Mouse (Mus musculus) embryonic facial prominence, embryonic 11.5 days (tissue): Measurements from ENCODE around the gene Snx29. TPM values are rescaled to one million over a fixed set of nuclear protein-coding genes. Genes with fewer than 3 reads are reported as not detected.
"Not testable (repeated sequence)": the region's sequence is repeated elsewhere in the genome, so short reads cannot be mapped to it uniquely, and the experiment has no call there.

Source experiments
- ATAC-seq: fragments of 200-750 bp; cut with Nextera tagmentation; replicated peaks from 2 replicates; pipeline ENCODE4 v1.8.0; 2017; ENCODE audit warnings: low read depth; ENCODE audit not compliant: insufficient number of reproducible peaks, low FRiP score, low TSS enrichment
- DNase-seq: peaks from one replicate; pipeline ENCODE4 v3.0.0-alpha.2; 2015; ENCODE audit warnings: low spot score
- H3K27ac ChIP-seq: fragments of 300-500 bp; sonication (generic); replicated peaks from 2 replicates; pipeline ENCODE4 v1.5.1; 2014; ENCODE audit warnings: mild to moderate bottlenecking, low read depth, low read length, control low read depth
- H3K27me3 ChIP-seq: fragments of 300-500 bp; sonication (generic); 2 replicates; pipeline ENCODE4 v1.6.1; 2014; ENCODE audit warnings: mild to moderate bottlenecking, low read length, moderate library complexity, mixed read lengths; ENCODE audit not compliant: control insufficient read depth, insufficient read depth
- H3K36me3 ChIP-seq: fragments of 300-500 bp; sonication (generic); replicated peaks from 2 replicates; pipeline ENCODE4 v1.6.1; 2014; ENCODE audit warnings: low read depth, mild to moderate bottlenecking, low read length, moderate library complexity, mixed read lengths; ENCODE audit not compliant: control insufficient read depth, insufficient read depth
- H3K4me1 ChIP-seq: fragments of 300-500 bp; sonication (generic); 2 replicates; pipeline ENCODE4 v1.6.1; 2014; ENCODE audit warnings: low read length, mixed read lengths; ENCODE audit not compliant: control insufficient read depth, insufficient read depth
- H3K4me2 ChIP-seq: fragments of 300-500 bp; sonication (generic); 2 replicates; pipeline ENCODE4 v1.6.1; 2014; ENCODE audit warnings: low read depth, mild to moderate bottlenecking, control low read depth, low read length, moderate library complexity
- H3K4me3 ChIP-seq: fragments of 300-500 bp; sonication (generic); 2 replicates; pipeline ENCODE4 v1.5.1; 2014; ENCODE audit warnings: low read depth, low read length, control low read depth
- H3K9ac ChIP-seq: fragments of 300-500 bp; sonication (generic); replicated peaks from 2 replicates; pipeline ENCODE4 v1.6.1; 2014; ENCODE audit warnings: mild to moderate bottlenecking, control low read depth, low read length
- H3K9me3 ChIP-seq: fragments of 300-500 bp; sonication (generic); replicated peaks from 2 replicates; pipeline ENCODE4 v1.6.1; 2016; ENCODE audit warnings: mild to moderate bottlenecking, low read length, inconsistent platforms, mixed read lengths; ENCODE audit not compliant: control insufficient read depth
- WGBS: fragments of 180-500 bp; shearing (Covaris S2); extraction: QIAGEN DNeasy Blood & Tissue Kit; methylation state at CpG from one replicate; pipeline ENCODE4 v1.1.7; 2014; 5-methylcytosine and 5-hydroxymethylcytosine counted together
- polyA plus RNA-seq: library from polyadenylated mRNA; unstranded; fragments of >200 nt; fragmentation: Nextera tagmentation; extraction: Ambion mirVana; gene quantifications from 2 replicates; pipeline ENCODE4 v1.2.1, GENCODE M21; 2014

Snx29 gene
- polyA plus RNA-seq, 1 experiment from 2014 or later = 7.0 TPM

- H3K27me3 ChIP-seq, H3K27ac ChIP-seq, H3K4me1 ChIP-seq, H3K9ac ChIP-seq, H3K36me3 ChIP-seq, H3K4me2 ChIP-seq, ATAC-seq, H3K9me3 ChIP-seq, DNase-seq, H3K4me3 ChIP-seq: not testable (repeated sequence)
- 65% methylated on average over 1 of the region's 1 CpGs for WGBS
Observed at GRCm38 (mm10) chr16:11297700-11298099, 25.0 kb upstream of the Snx29 start.

- ATAC-seq = no peak
- Histone ChIP-seq H3K9me3 (no peaks in the 10 kb centered on the region), H3K9ac (no peak overlapping the region), H3K27me3 (no peaks in the 10 kb centered on the region), H3K27ac (no peak overlapping the region), H3K4me3 (no peak overlapping the region), H3K4me1 (no peaks in the 10 kb centered on the region), H3K4me2 (no peak overlapping the region), H3K36me3 (no peaks in the 10 kb centered on the region)
- DNase-seq = no peak
Observed at GRCm38 (mm10) chr16:11303741-11304140, 19.0 kb upstream of the Snx29 start.

- WGBS = 87% methylated on average over 2 of the region's 2 CpGs
Observed at GRCm38 (mm10) chr16:11305531-11305930, 17.2 kb upstream of the Snx29 start.

GRCm38 (mm10) chr16:11313512-11313911 lies 9.2 kb upstream of the Snx29 start, which contains the start of gene Tnfrsf17:
TSS of gene Tnfrsf17 (plus strand) at chr16:11313812.
- 73% methylated on average over 7 of the region's 7 CpGs for WGBS
- Histone ChIP-seq H3K4me1 (no peaks in the 10 kb centered on the region), H3K9ac (no peak within 1 kb of the TSS), H3K27me3 (no peaks in the 10 kb centered on the region), H3K4me3 (no peak within 1 kb of the TSS), H3K36me3 (no peaks in the 10 kb centered on the region), H3K4me2 (no peak within 1 kb of the TSS), H3K9me3 (no peaks in the 10 kb centered on the region), H3K27ac (no peak within 1 kb of the TSS)
- DNase-seq (no peak), ATAC-seq (no peak)

More at GRCm38 (mm10) chr16:11305531-11305930, 17.2 kb upstream of the Snx29 start:
- H3K4me2 ChIP-seq = no peak overlapping the region
- no peaks in the 10 kb centered on the region for H3K4me1 ChIP-seq
- H3K27ac ChIP-seq = no peak overlapping the region
- no peak overlapping the region for H3K4me3 ChIP-seq
- DNase-seq = no peak
- no peak for ATAC-seq
- H3K9ac ChIP-seq = no peak overlapping the region
- H3K36me3 ChIP-seq = no peaks in the 10 kb centered on the region
- H3K9me3 ChIP-seq = no peaks in the 10 kb centered on the region
- no peaks in the 10 kb centered on the region for H3K27me3 ChIP-seq

- no peak overlapping the region for H3K4me3 ChIP-seq
- no peaks in the 10 kb centered on the region for H3K27me3 ChIP-seq
- H3K4me1 ChIP-seq = no peaks in the 10 kb centered on the region
- no peaks in the 10 kb centered on the region for H3K9me3 ChIP-seq
- DNase-seq (no peak), ATAC-seq (no peak)
- H3K9ac ChIP-seq = no peak overlapping the region
- H3K27ac ChIP-seq = no peak overlapping the region
- H3K36me3 ChIP-seq = no peaks in the 10 kb centered on the region
- WGBS = 93% methylated on average over 5 of the region's 5 CpGs
- H3K4me2 ChIP-seq = no peak overlapping the region
Observed at GRCm38 (mm10) chr16:11315786-11316320, 6.9 kb upstream of the Snx29 start.

- H3K36me3 ChIP-seq = no peaks in the 10 kb centered on the region
- no peak for DNase-seq
- H3K27me3 ChIP-seq = no peaks in the 10 kb centered on the region
- 78% methylated on average over 5 of the region's 5 CpGs for WGBS
- no peak overlapping the region for H3K27ac ChIP-seq
- no peaks in the 10 kb centered on the region for H3K4me1 ChIP-seq
- H3K9me3 ChIP-seq = no peaks in the 10 kb centered on the region
- no peak overlapping the region for H3K4me3 ChIP-seq
- H3K4me2 ChIP-seq = no peak overlapping the region
- no peak overlapping the region for H3K9ac ChIP-seq
- no peak for ATAC-seq
Observed at GRCm38 (mm10) chr16:11316748-11317147, 6.0 kb upstream of the Snx29 start.

GRCm38 (mm10) chr16:11317324-11317723 lies 5.4 kb upstream of the Snx29 start:
- Histone ChIP-seq H3K27me3 (no peaks in the 10 kb centered on the region), H3K9ac (no peak overlapping the region), H3K4me1 (no peaks in the 10 kb centered on the region), H3K9me3 (no peaks in the 10 kb centered on the region), H3K4me2 (no peak overlapping the region), H3K36me3 (no peaks in the 10 kb centered on the region), H3K4me3 (no peak overlapping the region), H3K27ac (0 out of 2 replicates have a peak overlapping the region, but pooled peaks have one; percentile 36)
- DNase-seq (peak; percentile 78), ATAC-seq (peak; percentile 78; the same call in 1 of the 2 replicates)
- 35% methylated on average over 6 of the region's 6 CpGs for WGBS

- Histone ChIP-seq H3K4me3 (peak overlapping the region; percentile 82), H3K9ac (peak overlapping the region; percentile 77), H3K36me3 (no peaks in the 10 kb centered on the region), H3K27ac (no peak overlapping the region), H3K27me3 (no peaks in the 10 kb centered on the region), H3K4me1 (no peaks in the 10 kb centered on the region), H3K4me2 (peak overlapping the region; percentile 91), H3K9me3 (no peaks in the 10 kb centered on the region)
- ATAC-seq (0 out of 2 replicates have a peak, but pooled peaks have one; percentile 2), DNase-seq (peak; percentile 10)
- 6% methylated on average over 17 of the region's 17 CpGs for WGBS
Observed at GRCm38 (mm10) chr16:11323324-11324051, 780 bp downstream of the Snx29 start.
